Mouse (Mus musculus): ENCODE results near the gene Cbr3. TPM values are rescaled to one million over a fixed set of nuclear protein-coding genes. Genes with fewer than 3 reads are reported as not detected.
A peak's percentile ranks its signal among the peaks of the same experiment; 100 is the strongest.
"Not testable (repeated sequence)": the region's sequence is repeated elsewhere in the genome, so short reads cannot be mapped to it uniquely, and the experiment has no call there.

The Cbr3 gene
- 1.7 and 2.6 TPM in 2 replicates for polyA plus RNA-seq (2011; ENCODE audit: insufficient read depth, insufficient read length, low replicate concordance, missing spikeins)

- WGBS, result under 1% methylated on average over 63 of the region's 63 CpGs
- Histone ChIP-seq H3K4me3 (replicated peaks; ENCODE audit: control insufficient read depth, low read depth, low read length) (peak within 1 kb of the TSS; percentile 48), H3K27ac (ENCODE audit: control insufficient read depth, insufficient read depth, low read depth, low read length, poor library complexity) (no peak within 1 kb of the TSS; the same call in 1 of the 2 replicates), H3K4me1 (ENCODE audit: control insufficient read depth, insufficient read depth, low read length) (peaks cover 3% of the 10 kb centered on the region; the same call in 1 of the 2 replicates)
- TF ChIP-seq CTCF (IDR thresholded peaks at IDR 0.05; ENCODE audit: control insufficient read depth, insufficient read depth, low read length) (peak; percentile 71), POLR2A (IDR thresholded peaks at IDR 0.05; ENCODE audit: borderline replicate concordance, control insufficient read depth, low read depth, low read length) (no peak; the same call in 1 of the 2 replicates)
Measured at GRCm38 (mm10) chr16:93682689-93683507, at the start of gene Cbr3. TSS of gene Cbr3 (plus strand) at chr16:93683215.

GRCm38 (mm10) chr16:93644006-93644405 is 39.0 kb upstream of the Cbr3 start:
- WGBS, result 6% methylated on average over 4 of the region's 4 CpGs
- H3K4me1 ChIP-seq (ENCODE audit: control insufficient read depth, insufficient read depth, low read length), result no peaks in the 10 kb centered on the region
- H3K27ac ChIP-seq (ENCODE audit: control insufficient read depth, insufficient read depth, low read depth, low read length, poor library complexity), result no peak overlapping the region
- H3K4me3 ChIP-seq (replicated peaks; ENCODE audit: control insufficient read depth, low read depth, low read length), result no peak overlapping the region
- no peak for TF ChIP-seq POLR2A (IDR thresholded peaks at IDR 0.05; ENCODE audit: borderline replicate concordance, control insufficient read depth, low read depth, low read length)
- no peak for TF ChIP-seq CTCF (IDR thresholded peaks at IDR 0.05; ENCODE audit: control insufficient read depth, insufficient read depth, low read length)

GRCm38 (mm10) chr16:93648441-93649183 is 34.4 kb upstream of the Cbr3 start:
- TF ChIP-seq POLR2A (IDR thresholded peaks at IDR 0.05; ENCODE audit: borderline replicate concordance, control insufficient read depth, low read depth, low read length) (no peak), CTCF (IDR thresholded peaks at IDR 0.05; ENCODE audit: control insufficient read depth, insufficient read depth, low read length) (no peak)
- Histone ChIP-seq H3K4me3 (replicated peaks; ENCODE audit: control insufficient read depth, low read depth, low read length) (no peak overlapping the region), H3K4me1 (ENCODE audit: control insufficient read depth, insufficient read depth, low read length) (no peaks in the 10 kb centered on the region), H3K27ac (ENCODE audit: control insufficient read depth, insufficient read depth, low read depth, low read length, poor library complexity) (no peak overlapping the region)
- 41% methylated on average over 5 of the region's 5 CpGs for WGBS

- TF ChIP-seq CTCF (IDR thresholded peaks at IDR 0.05; ENCODE audit: control insufficient read depth, insufficient read depth, low read length) (no peak), POLR2A (IDR thresholded peaks at IDR 0.05; ENCODE audit: borderline replicate concordance, control insufficient read depth, low read depth, low read length) (no peak)
- H3K4me3 ChIP-seq (replicated peaks; ENCODE audit: control insufficient read depth, low read depth, low read length), result no peak overlapping the region
- no peaks in the 10 kb centered on the region for H3K4me1 ChIP-seq (ENCODE audit: control insufficient read depth, insufficient read depth, low read length)
- no peak overlapping the region for H3K27ac ChIP-seq (ENCODE audit: control insufficient read depth, insufficient read depth, low read depth, low read length, poor library complexity)
Measured at GRCm38 (mm10) chr16:93667976-93668375, 15.0 kb upstream of the Cbr3 start.

- Histone ChIP-seq H3K27ac (ENCODE audit: control insufficient read depth, insufficient read depth, low read depth, low read length, poor library complexity) (no peak overlapping the region), H3K4me3 (replicated peaks; ENCODE audit: control insufficient read depth, low read depth, low read length) (no peak overlapping the region), H3K4me1 (ENCODE audit: control insufficient read depth, insufficient read depth, low read length) (no peaks in the 10 kb centered on the region)
- no peak for TF ChIP-seq POLR2A (IDR thresholded peaks at IDR 0.05; ENCODE audit: borderline replicate concordance, control insufficient read depth, low read depth, low read length)
Measured at GRCm38 (mm10) chr16:93669521-93669920, 13.5 kb upstream of the Cbr3 start.

GRCm38 (mm10) chr16:93670466-93670865 is 12.5 kb upstream of the Cbr3 start:
- not testable (repeated sequence) for H3K4me1 ChIP-seq (ENCODE audit: control insufficient read depth, insufficient read depth, low read length); H3K4me3 ChIP-seq (replicated peaks; ENCODE audit: control insufficient read depth, low read depth, low read length); H3K27ac ChIP-seq (ENCODE audit: control insufficient read depth, insufficient read depth, low read depth, low read length, poor library complexity)
- 70% methylated on average over 4 of the region's 4 CpGs for WGBS

GRCm38 (mm10) chr16:93671064-93671463 is 12.0 kb upstream of the Cbr3 start:
- Histone ChIP-seq H3K27ac (ENCODE audit: control insufficient read depth, insufficient read depth, low read depth, low read length, poor library complexity) (no peak overlapping the region), H3K4me1 (ENCODE audit: control insufficient read depth, insufficient read depth, low read length) (no peaks in the 10 kb centered on the region), H3K4me3 (replicated peaks; ENCODE audit: control insufficient read depth, low read depth, low read length) (no peak overlapping the region)
- WGBS, result 72% methylated on average over 5 of the region's 5 CpGs
- TF ChIP-seq CTCF (IDR thresholded peaks at IDR 0.05; ENCODE audit: control insufficient read depth, insufficient read depth, low read length), result peak; percentile 47
- no peak for TF ChIP-seq POLR2A (IDR thresholded peaks at IDR 0.05; ENCODE audit: borderline replicate concordance, control insufficient read depth, low read depth, low read length)

- TF ChIP-seq CTCF (IDR thresholded peaks at IDR 0.05; ENCODE audit: control insufficient read depth, insufficient read depth, low read length), result no peak
- TF ChIP-seq POLR2A (IDR thresholded peaks at IDR 0.05; ENCODE audit: borderline replicate concordance, control insufficient read depth, low read depth, low read length), result no peak
Measured at GRCm38 (mm10) chr16:93676376-93676775, 6.6 kb upstream of the Cbr3 start.

More at GRCm38 (mm10) chr16:93676376-93676775, 6.6 kb upstream of the Cbr3 start:
- Histone ChIP-seq H3K4me3 (replicated peaks; ENCODE audit: control insufficient read depth, low read depth, low read length) (no peak overlapping the region), H3K27ac (ENCODE audit: control insufficient read depth, insufficient read depth, low read depth, low read length, poor library complexity) (no peak overlapping the region), H3K4me1 (ENCODE audit: control insufficient read depth, insufficient read depth, low read length) (no peaks in the 10 kb centered on the region)
- 80% methylated on average over 5 of the region's 5 CpGs for WGBS
